15 mouse cellular contexts compared by ENCODE assay signal in genomic region chr4:101240163-101240874, GRCm38 (mm10). TPM values are rescaled to one million over a fixed set of nuclear protein-coding genes. Genes with fewer than 3 reads are reported as not detected.
DNase-seq lines count a peak whose midpoint lies in the region; ATAC-seq and TF ChIP-seq lines count a peak whose summit lies in the region.
"Had no signal": no experiment of that assay in that cellular context is flagged by ENCODE, and none has a peak within 500 bp of the region (broad histone marks: within the 10 kb centered on the region; RNA-seq: fewer than 3 reads in every experiment).

No protein-coding gene starts in this region.

- no peak for TF ChIP-seq CTCF in gastrocnemius, adult 2 months (IDR thresholded peaks at IDR 0.05)
- TF ChIP-seq CTCF in liver, postnatal 0 days (IDR thresholded peaks at IDR 0.05; ENCODE audit: low read depth), result no peak; the same call in 1 of the 2 replicates

- peak; percentile 36 for DNase-seq in gastrocnemius, adult 2 months
- no peak for DNase-seq in gastrocnemius, postnatal 14 days
- no peak for DNase-seq in liver, postnatal 0 days
- no peak for DNase-seq in adrenal gland, adult 2 months
- no peak for DNase-seq in frontal cortex, adult 2 months (ENCODE audit: extremely low spot score in 1 of 2, low spot score in 1 of 2)
- DNase-seq: cerebellum, adult 18-20 months; gastrocnemius, postnatal 10 days; kidney, adult 11 months; lung, postnatal 4 days; thymus, postnatal 25 days had no signal

- peak overlapping the region; percentile 88 for H3K27ac ChIP-seq in gastrocnemius, adult 2 months
- H3K27ac ChIP-seq in liver, embryonic 12.5 days, result no peak overlapping the region
- no peak overlapping the region for H3K27ac ChIP-seq in liver, postnatal 0 days (ENCODE audit: low read depth)
- no peak overlapping the region for H3K27ac ChIP-seq in hindbrain, embryonic 15.5 days (replicated peaks)
- no peak overlapping the region for H3K27ac ChIP-seq in midbrain, embryonic 16.5 days (ENCODE audit: low read length)
- H3K27ac ChIP-seq: liver, embryonic 14.5 days had no signal

- 49% methylated on average over 5 of the region's 5 CpGs for WGBS in liver, embryonic 12.5 days (ENCODE audit: insufficient replicate concordance)
- WGBS in liver, postnatal 0 days (ENCODE audit: insufficient replicate concordance), result 66% methylated on average over 5 of the region's 5 CpGs
- WGBS in hindbrain, embryonic 15.5 days, result 80% methylated on average over 5 of the region's 5 CpGs
- WGBS in midbrain, embryonic 16.5 days, result 87% methylated on average over 5 of the region's 5 CpGs

- no peak overlapping the region for H3K9ac ChIP-seq in liver, embryonic 12.5 days
- no peak overlapping the region for H3K9ac ChIP-seq in liver, postnatal 0 days (replicated peaks)
- H3K9ac ChIP-seq in hindbrain, embryonic 15.5 days, result no peak overlapping the region
- no peak overlapping the region for H3K9ac ChIP-seq in midbrain, embryonic 16.5 days (ENCODE audit: low read depth, low read length)
- H3K9ac ChIP-seq: liver, embryonic 14.5 days had no signal

- no peaks in the 10 kb centered on the region for H3K9me3 ChIP-seq in liver, embryonic 12.5 days (replicated peaks)
- no peaks in the 10 kb centered on the region for H3K9me3 ChIP-seq in liver, postnatal 0 days (ENCODE audit: low read length)
- H3K9me3 ChIP-seq in hindbrain, embryonic 15.5 days, result no peaks in the 10 kb centered on the region
- H3K9me3 ChIP-seq in midbrain, embryonic 16.5 days (replicated peaks; ENCODE audit: control insufficient read depth, low read length, poor library complexity, severe bottlenecking), result no peaks in the 10 kb centered on the region

- no peak overlapping the region for H3K4me2 ChIP-seq in liver, embryonic 12.5 days
- no peak overlapping the region for H3K4me2 ChIP-seq in liver, postnatal 0 days (ENCODE audit: low read depth, low read length)
- no peak overlapping the region for H3K4me2 ChIP-seq in hindbrain, embryonic 15.5 days
- H3K4me2 ChIP-seq in midbrain, embryonic 16.5 days (ENCODE audit: low read length), result no peak overlapping the region
- H3K4me2 ChIP-seq: heart, embryonic 11.5 days had no signal

- ATAC-seq in liver, embryonic 12.5 days, result peak; percentile 14; the same call in 1 of the 2 replicates
- ATAC-seq in liver, postnatal 0 days, result no peak
- peak; percentile 59; the same call in 1 of the 2 replicates for ATAC-seq in hindbrain, embryonic 15.5 days (ENCODE audit: low FRiP score, low read depth)
- peak; percentile 60; the same call in 1 of the 2 replicates for ATAC-seq in midbrain, embryonic 16.5 days

- no peak overlapping the region for H3K4me3 ChIP-seq in gastrocnemius, adult 2 months
- H3K4me3 ChIP-seq in liver, embryonic 12.5 days, result no peak overlapping the region
- no peak overlapping the region for H3K4me3 ChIP-seq in liver, postnatal 0 days (ENCODE audit: low read depth, low read length)
- no peak overlapping the region for H3K4me3 ChIP-seq in hindbrain, embryonic 15.5 days
- no peak overlapping the region for H3K4me3 ChIP-seq in midbrain, embryonic 16.5 days (ENCODE audit: low read depth, low read length)

- no peaks in the 10 kb centered on the region for H3K27me3 ChIP-seq in liver, embryonic 12.5 days (replicated peaks)
- H3K27me3 ChIP-seq in liver, postnatal 0 days (ENCODE audit: insufficient read depth, low read length), result no peaks in the 10 kb centered on the region
- no peaks in the 10 kb centered on the region for H3K27me3 ChIP-seq in hindbrain, embryonic 15.5 days
- no peaks in the 10 kb centered on the region for H3K27me3 ChIP-seq in midbrain, embryonic 16.5 days (ENCODE audit: control insufficient read depth, insufficient read depth, low read depth, low read length)

- no peak for TF ChIP-seq EP300 in liver, postnatal 0 days (IDR thresholded peaks at IDR 0.05; ENCODE audit: low read depth)

- H3K4me1 ChIP-seq in liver, embryonic 12.5 days, result peaks cover 75% of the 10 kb centered on the region
- peaks cover 55% of the 10 kb centered on the region for H3K4me1 ChIP-seq in liver, postnatal 0 days (ENCODE audit: insufficient read depth)
- H3K4me1 ChIP-seq in hindbrain, embryonic 15.5 days (replicated peaks), result no peaks in the 10 kb centered on the region
- H3K4me1 ChIP-seq in midbrain, embryonic 16.5 days (ENCODE audit: control insufficient read depth, insufficient read depth, low read length), result no peaks in the 10 kb centered on the region; the same call in 1 of the 2 replicates

- intact Hi-C loops in gastrocnemius, adult 2 months (cut with DNase I), result no loop called here
- intact Hi-C loops in gastrocnemius, postnatal 14 days (cut with DNase I; ENCODE audit: low total_unique reads), result no loop called here

- H3K36me3 ChIP-seq in liver, embryonic 12.5 days, result 0 out of 2 replicates have a peak, but pooled peaks cover 3% of the 10 kb centered on the region
- no peaks in the 10 kb centered on the region for H3K36me3 ChIP-seq in liver, postnatal 0 days (replicated peaks; ENCODE audit: insufficient read depth, low read length)
- no peaks in the 10 kb centered on the region for H3K36me3 ChIP-seq in hindbrain, embryonic 15.5 days
- H3K36me3 ChIP-seq in midbrain, embryonic 16.5 days (ENCODE audit: control insufficient read depth, insufficient read depth, low read length), result no peaks in the 10 kb centered on the region

RNA-seq across cellular contexts. Expression of gene Jak1, which starts 24.8 kb away (rescaled TPM):
- total RNA-seq in gastrocnemius, adult 2 months (2021), result 100 to 1,000 TPM in 1 of 2 experiments, 10 to 100 TPM in 1; 89.9 to 134 TPM
- 100 to 1,000 TPM in 1 of 2 experiments, 10 to 100 TPM in 1; 96.6 to 108 TPM for total RNA-seq in gastrocnemius, postnatal 14 days (2021)
- 59.7 and 61.2 TPM in 2 replicates for polyA plus RNA-seq in liver, embryonic 12.5 days (2016; fragmentation: Nextera tagmentation; extraction: Ambion mirVana)
- 33.9 and 51.2 TPM in 2 replicates for polyA plus RNA-seq in liver, postnatal 0 days (2015; fragmentation: Nextera tagmentation; extraction: Ambion mirVana)
- 81.0 and 84.0 TPM in 2 replicates for polyA plus RNA-seq in hindbrain, embryonic 15.5 days (2015; fragmentation: Nextera tagmentation; extraction: Ambion mirVana)
- 74.9 and 85.3 TPM in 2 replicates for polyA plus RNA-seq in midbrain, embryonic 16.5 days (2015; fragmentation: Nextera tagmentation; extraction: Ambion mirVana)
- total RNA-seq in adrenal gland, adult 2 months (2021), result 100 to 1,000 TPM; 116 to 157 TPM
- 78.1 and 118 TPM in 2 replicates for polyA plus RNA-seq in adrenal gland, adult 2 months (2012; rRNA removed)
- polyA plus RNA-seq in frontal cortex, adult 2 months (2012; rRNA removed), result 62.9 and 70.1 TPM in 2 replicates
